Mouse (Mus musculus) gastrocnemius, adult 18-20 months (tissue): ENCODE data around the gene Antxr2. TPM values are rescaled to one million over a fixed set of nuclear protein-coding genes. Genes with fewer than 3 reads are reported as not detected.

ENCODE experiments used
- DNase-seq: peaks from one replicate; pipeline ENCODE4 v3.0.0; 2021; ENCODE audit warnings: low spot score
- total RNA-seq, 2 experiments: library from RNA; stranded (reverse); gene quantifications; 2 replicates each; pipeline ENCODE4 v1.2.3; 2021

Gene Antxr2
- total RNA-seq, 2 experiments from 2014 or later, result 8.3 to 10.0 TPM

- no peak for DNase-seq
Measured at GRCm38 (mm10) chr5:97839271-97839923, 191.4 kb downstream of the Antxr2 start.

- no peak for DNase-seq
Measured at GRCm38 (mm10) chr5:97837333-97837732, 193.5 kb downstream of the Antxr2 start.

GRCm38 (mm10) chr5:97835418-97835817, 195.4 kb downstream of the Antxr2 start:
- no peak for DNase-seq

- DNase-seq, result peak; percentile 85
Measured at GRCm38 (mm10) chr5:97834770-97835169, 196.1 kb downstream of the Antxr2 start.

Other genes with a start within 250 kb of the Antxr2 start
- gene Prdm8, start 136.2 kb upstream of the Antxr2 start, total RNA-seq, result 1 to 10 TPM in 1 of 2 experiments, under 1 TPM in 1; 0.55 to 1.2 TPM
- under 1 TPM; 0.32 to 0.57 TPM for gene Fgf5, start 223.1 kb upstream of the Antxr2 start, total RNA-seq